Mouse (Mus musculus) C2C12 (cell line): ENCODE data around the gene Spag7.

Experiments
- CTCF ChIP-seq: IDR thresholded peaks from one replicate; pipeline ENCODE4 v1.5.1; 2011; ENCODE audit not compliant: control insufficient read depth, insufficient read depth, insufficient read length
- MAX ChIP-seq: IDR thresholded peaks from one replicate; pipeline ENCODE4 v1.6.1; 2011; ENCODE audit warnings: mild to moderate bottlenecking, control low read depth
- MYOD1 ChIP-seq: IDR thresholded peaks from one replicate; pipeline ENCODE4 v1.6.1; 2011; ENCODE audit warnings: low read depth; ENCODE audit not compliant: control insufficient read depth, insufficient read length

DNA sequence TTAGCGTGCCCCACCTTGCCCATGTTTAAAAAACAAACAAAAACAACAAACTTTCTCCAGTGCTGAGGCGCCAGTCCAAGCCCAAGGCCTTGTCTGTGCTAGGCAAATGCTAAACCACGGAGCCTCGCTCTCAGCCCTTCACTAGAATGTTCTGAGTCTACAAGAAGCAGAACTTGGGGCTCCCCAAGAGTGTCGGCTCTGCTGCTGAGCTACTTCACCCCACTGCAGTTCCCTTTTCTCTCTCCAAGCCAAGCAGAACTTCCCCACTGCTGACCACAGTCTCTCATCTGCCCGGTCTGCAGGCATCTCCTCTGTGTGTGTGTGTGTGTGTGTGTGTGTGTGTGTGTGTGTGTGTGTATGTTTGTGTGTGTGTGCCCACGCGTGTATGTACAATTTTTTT is 10.7 kb upstream of the Spag7 start:
- no peak for TF ChIP-seq CTCF
- TF ChIP-seq MYOD1 = no peak
- no peak for TF ChIP-seq MAX
